Mouse (Mus musculus): ENCODE measurements at regions not wholly inside any gene's neighbourhood (a gene's known extent, or its start where the extent isn't known, plus 50 kb on each side); places are given as distances from the start of the nearest gene placed in this dataset.
"Not testable (repeated sequence)": the region's sequence is repeated elsewhere in the genome, so short reads cannot be mapped to it uniquely, and the experiment has no call there.

GRCm38 (mm10) chr1:181262496-181262895, 50.7 kb upstream of the Wdr26 start:
- DNase-seq: no peak

DNA sequence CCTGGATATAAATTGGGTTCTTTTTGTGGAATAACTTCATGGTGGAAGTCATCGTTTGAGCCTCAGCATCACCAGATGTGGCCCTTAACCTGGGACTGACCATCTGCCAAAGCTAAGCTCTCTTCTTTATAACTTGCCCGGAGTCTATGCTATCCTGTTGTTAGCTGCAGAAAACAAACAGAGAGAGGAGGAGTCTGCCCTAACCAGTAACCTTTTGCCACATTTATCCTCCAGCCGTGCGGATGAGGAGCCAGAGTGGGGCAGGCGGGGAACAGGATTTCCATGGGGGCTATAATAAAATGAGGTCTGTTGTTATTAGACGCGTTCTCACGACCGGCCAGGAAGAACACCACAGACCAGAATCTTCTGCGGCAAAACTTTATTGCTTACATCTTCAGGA, 51.4 kb upstream of the Wdr26 start:
- DNase-seq: no peak

DNA sequence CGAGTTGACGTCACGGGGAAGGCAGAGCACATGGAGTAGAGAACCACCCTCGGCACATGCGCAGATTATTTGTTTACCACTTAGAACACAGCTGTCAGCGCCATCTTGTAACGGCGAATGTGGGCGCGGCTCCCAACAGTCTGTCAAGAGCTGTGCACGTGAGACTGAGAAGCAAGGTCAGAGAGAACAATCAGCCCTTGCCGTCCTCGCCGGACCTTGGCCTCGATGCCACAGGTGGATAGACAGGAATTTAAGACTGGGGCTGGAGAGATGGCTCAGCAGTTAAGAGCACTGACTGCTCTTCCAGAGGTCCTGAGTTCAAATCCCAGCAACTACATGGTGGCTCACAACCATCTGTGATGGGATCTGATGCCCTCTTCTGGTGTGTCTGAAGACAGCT, 58.7 kb upstream of the Wdr26 start:
- not testable (repeated sequence) for DNase-seq

DNA sequence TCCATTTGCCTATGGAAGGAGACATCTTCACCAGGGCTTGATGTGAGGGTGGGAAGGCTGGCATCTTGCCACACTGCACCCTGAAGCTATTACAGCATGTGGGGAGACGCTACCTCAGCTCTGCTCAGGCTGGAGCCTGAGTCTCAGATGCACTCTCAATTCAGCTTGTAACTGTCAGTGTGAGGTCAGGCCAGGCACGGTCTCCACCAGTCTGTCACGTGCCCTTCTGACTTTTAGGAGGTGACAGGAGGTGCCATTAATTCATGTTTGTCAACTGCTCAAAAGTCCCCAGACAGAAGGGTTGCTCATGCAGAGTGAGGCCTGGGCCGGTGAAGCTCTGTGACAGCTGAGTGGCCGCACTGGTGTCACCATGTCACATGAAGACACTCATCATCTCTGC, 59.4 kb upstream of the Wdr26 start:
- no peak for DNase-seq

- DNase-seq: no peak
Observed at GRCm38 (mm10) chr1:181271821-181272220, 60.0 kb upstream of the Wdr26 start.

- DNase-seq: peak; percentile 51 to 54
Observed at GRCm38 (mm10) chr1:181272622-181273296, 61.0 kb upstream of the Wdr26 start.

DNA sequence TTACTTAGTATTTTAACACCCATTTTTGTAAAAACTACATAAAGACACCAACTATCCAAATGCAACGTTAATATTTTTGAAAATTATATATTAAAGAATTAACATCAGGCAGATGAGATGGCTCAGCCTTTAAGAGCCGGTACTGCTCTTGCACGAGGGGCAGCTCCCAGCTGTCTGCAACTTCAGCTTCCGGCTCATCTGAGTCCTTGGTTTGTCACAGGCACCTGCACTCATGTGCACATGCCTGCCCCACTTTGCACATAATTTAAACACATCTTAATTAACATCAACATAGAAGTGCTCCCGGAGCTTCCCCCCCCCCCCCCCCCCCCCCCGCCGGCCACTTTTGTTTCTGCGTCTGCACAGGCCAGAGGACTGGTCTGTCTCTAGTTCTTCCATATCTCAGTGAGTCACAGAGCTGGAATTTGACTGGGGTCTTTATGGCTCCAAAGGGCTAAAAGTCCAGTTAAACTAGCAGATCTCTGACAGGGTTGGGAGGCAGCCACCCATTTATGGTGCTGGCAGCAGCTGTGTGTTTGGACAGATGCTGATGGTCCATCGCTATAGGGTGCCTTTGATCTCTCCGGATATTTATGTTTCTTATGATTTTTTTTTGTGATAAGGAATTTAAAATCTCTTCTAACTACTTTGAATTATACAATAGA, 61.9 kb upstream of the Wdr26 start:
- DNase-seq: no peak

DNA sequence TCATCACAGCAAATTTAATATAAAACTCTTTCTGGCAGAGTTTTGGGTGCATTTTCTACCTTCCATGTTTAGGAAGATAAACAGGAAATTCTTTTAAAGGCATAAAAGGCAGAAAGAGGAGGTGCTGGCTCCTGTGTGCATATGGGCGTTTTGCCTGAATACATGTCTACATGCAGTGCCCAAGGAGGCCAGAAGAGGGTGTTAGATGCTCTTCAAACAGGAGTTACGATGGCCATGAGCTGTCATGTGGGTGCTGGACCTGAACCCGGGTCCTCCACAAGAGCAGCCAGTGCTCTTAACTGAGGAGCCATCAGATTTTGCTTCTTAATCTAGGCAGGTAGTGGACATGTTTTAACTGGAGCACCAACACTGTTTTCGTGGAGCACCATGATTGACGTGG, 69.0 kb upstream of the Wdr26 start:
- DNase-seq: no peak

DNA sequence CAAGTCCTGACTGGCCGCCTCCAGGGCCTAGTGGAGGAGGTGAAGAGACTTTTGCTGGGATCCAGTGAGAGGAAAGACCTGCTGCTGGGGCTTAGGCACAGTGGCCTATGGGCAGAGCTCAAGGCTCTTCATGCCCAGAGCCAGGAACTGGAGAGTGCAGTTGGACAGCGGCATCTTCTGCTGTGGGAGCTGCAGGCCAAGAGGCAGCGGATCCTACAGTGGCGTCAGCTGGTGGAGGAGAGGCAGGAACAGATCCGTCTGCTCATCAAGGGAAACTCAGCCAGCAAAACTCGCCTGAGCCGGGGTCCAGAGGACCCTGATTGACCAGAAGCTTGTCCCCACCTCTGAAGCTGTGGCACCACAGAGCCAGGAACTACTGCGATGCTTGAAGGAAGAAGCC, 69.4 kb upstream of the Cnih3 start:
- not testable (repeated sequence) for DNase-seq

DNA sequence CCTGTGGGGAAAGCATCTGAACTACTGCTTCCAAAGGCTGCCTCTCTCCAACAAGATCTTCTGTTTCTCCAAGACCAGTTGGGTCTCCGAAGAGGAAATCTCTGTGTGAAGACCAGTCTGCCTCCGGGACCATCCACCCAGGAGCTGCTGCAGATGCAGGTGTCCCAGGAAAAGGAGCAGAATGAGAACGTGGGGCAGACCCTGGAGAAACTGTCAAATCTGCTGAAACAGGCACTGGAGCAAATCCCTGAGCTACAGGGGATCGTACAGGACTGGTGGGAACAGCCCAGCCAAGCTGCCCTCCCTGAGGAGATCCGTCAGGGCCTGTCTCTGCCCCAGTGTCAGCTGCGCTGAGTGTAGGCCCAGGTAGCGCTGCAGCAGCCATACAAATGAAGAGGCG, 68.9 kb upstream of the Cnih3 start:
- DNase-seq: not testable (repeated sequence)

DNA sequence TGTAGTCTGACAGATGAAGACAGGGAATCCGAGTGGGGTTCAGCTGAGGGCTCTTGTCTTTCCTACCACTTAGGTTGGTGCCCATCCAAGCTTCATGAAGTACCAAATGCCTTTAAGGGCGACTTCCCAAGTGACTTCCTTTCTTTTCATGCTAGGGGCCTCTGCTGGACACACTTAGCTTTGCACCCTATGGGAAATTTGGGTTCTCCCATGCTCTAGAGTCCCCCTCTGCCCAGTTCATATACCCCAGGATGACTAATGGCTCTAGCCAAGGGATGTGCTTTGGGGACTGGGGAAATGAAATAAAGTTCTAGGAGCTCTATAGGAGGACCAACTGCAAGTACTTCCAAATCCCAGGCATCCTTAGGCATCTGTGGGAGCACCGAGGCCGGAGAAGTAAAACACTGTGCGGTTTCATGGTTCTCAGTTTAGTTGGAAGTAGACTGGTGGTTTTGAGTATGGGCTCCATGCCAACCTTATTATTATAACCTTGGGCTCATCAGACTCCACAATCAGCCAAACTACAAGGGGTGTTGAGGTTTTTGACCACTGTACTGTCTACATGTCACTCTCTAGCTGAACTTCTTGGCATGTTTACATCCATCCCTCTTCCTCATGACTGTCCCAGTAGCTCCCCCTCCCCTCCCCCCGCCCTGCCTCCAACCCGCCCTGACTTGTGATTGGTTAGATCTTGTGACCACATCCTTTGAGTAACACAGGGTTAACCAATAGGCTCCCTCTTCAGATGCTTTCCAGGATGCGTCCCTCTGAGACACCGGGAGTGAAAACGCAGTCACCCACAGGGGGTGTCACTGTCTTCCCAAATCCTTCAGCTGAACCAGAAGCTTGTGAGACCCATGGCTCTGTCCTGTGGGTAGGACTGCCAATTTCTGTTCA, 67.9 kb upstream of the Cnih3 start:
- no peak for DNase-seq

DNA sequence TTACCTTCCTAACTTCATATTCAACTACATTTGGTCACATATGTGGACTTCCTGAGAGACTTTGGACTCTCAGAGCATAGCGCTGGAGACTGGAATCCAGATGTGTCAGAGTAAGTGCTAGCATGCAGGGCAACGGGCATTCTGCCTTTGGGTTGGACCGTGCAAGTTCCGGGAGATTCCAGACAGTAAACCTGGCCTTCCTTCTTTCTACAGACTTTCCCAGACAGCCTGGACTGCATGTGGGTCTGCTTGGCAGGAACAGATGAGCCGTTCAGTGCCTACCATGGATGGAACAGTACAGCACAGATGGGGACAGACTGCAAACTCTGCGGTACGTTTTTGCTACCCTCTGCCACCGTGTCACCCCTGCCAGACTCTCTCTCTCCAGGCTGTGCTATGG, 66.8 kb upstream of the Cnih3 start:
- no peak for DNase-seq

- DNase-seq: no peak
Observed at GRCm38 (mm10) chr1:181286146-181286545, 66.3 kb upstream of the Cnih3 start.

GRCm38 (mm10) chr1:181287166-181287565, 65.3 kb upstream of the Cnih3 start:
- no peak for DNase-seq

- DNase-seq: no peak
Observed at GRCm38 (mm10) chr1:181289385-181290035, 62.9 kb upstream of the Cnih3 start.

DNA sequence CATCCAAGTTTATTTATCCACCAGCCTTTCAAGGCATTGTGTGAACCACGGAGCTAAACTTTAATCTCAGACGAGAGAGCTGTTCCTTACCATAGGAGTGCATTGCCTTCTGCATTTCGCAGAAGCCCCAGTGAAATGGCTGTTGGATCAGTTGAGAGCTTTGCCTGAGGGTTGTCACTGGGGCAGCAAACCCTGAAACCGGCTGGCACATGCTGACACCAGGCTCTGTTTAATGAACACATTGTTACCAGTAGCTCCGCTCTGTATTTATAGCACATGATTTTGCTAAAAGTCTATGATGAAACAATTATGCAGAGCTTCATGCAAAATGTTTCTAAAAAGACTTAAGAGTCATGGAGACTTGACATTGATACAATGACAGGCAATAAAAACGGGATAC, 61.2 kb upstream of the Cnih3 start:
- no peak for DNase-seq

DNA sequence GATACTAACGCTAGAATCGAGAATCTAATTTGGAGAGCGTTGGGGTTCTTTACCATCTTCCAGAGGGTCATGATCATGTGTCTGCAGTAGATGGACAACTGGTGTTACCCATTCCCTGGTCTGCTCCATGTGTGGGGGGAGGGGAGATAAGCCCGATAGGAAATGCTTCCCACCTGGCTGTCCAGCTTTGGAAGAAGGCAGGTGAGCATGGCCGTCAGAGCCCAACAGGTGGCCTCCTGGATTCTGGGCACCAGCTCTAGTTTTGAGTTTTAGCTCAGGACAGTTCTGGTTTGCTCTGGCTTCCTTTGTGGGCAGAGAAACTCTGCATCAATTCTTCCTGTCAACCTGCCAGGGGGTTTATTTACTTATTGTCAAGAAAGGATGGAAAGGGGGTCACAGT, 60.5 kb upstream of the Cnih3 start:
- DNase-seq: no peak

DNA sequence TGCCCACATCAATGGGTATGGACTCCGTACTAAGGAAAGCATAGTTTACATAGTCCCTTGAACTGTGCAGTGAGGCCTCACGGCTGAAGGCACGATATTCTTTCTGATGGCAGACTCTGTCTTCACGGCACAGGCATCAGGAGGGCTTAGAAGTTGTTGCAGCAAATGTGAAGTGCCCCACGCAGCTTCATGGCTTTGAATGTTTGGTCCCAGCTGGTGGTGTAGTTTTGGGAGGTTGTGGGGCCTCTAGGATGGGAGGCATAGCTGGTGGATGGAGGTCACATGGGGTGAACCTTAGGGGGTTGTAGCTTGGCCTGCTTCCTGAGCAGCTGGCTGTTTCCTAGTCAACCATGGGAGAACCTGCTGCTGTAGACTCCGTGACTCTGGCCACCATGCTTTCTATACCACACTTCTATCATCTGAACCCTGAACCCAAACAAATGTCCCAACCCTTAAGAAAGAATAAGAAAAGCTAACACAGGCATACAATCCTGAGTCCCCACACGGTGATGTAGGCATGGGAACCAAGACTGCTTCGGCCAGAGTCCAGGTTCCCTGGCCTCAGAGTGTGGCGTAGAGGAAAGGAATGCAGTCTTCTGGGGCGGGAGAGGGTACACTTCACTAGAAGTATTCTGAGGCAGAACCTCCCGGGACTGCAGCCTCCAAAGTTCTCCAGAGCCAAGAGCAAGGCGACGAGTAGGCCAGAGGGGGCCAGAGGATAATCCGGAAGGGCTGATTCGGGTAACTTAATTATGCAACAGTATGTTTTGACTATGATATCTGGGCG, 59.2 kb upstream of the Cnih3 start:
- no peak for DNase-seq

DNA sequence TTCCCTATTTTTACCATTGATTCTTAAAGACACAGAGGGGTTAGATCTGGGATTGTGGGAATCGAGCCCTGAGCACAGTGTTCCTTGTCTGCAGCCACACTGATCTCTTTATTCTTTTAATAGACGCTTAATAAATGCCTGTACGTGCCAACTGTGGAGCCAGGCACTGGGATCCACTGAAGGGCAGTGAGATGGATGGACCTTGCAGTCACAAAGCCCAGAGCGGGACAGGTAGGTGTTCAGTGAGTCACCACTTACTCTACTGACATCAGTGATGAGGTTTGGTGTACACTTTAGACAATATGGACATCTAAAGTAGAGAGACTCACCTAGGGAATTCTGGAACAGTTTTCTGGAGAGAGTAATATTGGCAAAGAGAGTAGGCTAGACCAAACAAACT, 56.8 kb upstream of the Cnih3 start:
- no peak for DNase-seq

GRCm38 (mm10) chr1:181298063-181298462, 54.4 kb upstream of the Cnih3 start:
- DNase-seq: no peak

DNA sequence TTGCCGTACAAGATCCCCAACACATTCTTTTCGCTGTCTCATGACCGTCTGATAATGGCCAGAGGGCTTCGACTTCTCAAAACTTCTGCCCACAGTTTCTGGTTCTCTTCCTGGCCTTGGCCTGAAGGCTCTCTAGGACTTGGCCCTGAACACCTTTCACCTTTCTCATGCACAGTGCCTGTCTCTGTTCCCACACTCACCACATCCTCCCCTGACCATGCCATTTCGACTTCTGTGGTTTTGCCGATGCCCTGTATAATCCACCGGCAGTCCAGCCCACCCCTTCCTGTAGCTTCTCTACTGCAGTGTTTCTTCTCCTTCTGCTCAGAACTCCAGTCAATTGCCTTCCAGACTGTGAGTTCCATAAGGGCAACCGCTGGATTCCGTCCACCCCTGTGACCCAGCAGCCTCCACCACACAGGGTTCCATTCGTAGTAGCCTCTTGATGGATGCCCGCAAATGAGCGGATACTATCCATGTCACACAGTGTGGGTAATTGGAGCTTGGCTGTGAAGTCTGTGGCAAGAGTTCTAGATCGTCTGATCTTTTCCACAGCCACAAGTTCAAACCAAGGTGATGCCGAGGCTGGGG, 53.3 kb upstream of the Cnih3 start:
- DNase-seq: no peak

DNA sequence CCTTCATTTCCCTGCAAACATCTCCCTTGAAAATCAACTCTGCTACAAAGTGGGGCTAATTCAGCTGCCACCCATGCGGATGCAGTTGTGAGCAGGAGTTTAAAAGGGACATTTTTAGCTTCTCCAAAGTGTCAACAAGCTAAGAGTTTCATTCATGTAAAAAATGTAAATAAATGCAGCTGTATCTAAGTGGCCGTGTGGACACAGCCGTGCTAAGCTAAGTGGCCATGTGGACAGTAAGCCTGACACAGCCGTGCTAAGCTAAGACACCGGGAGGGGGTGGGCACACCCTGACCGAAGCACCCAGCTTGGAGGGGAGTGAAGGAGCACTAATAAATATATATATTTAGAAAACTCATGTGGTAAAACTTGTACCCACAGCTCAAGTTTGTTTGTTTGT, 52.6 kb upstream of the Cnih3 start:
- DNase-seq: no peak

All from thymus, adult 18-20 months (tissue).